Mouse (Mus musculus) urinary bladder, postnatal 25 days (tissue): ENCODE results near the gene Cox14.

Experiments used
- DNase-seq: peaks from one replicate; pipeline ENCODE4 v3.0.0; 2022; ENCODE audit warnings: low spot score

Gene Cox14

DNA sequence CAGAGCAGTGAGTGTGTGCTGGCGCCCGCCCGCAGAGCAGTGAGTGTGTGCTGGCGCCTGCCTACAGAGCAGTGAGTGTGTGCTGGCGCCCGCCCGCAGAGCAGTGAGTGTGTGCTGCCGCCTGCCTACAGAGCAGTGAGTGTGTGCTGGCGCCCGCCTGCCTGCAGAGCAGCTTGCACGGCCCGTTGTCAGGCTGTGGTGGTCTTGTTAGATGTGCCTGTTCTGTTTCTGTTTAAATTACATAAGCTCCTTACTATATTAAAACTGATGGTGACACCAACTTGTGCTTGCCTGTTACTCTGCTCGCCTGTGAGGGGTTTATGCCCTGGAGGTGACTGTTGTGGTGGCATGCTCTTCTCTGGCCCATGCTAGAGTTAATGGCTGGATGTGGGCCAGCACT, 17.2 kb upstream of the Cox14 start:
- no peak for DNase-seq

DNA sequence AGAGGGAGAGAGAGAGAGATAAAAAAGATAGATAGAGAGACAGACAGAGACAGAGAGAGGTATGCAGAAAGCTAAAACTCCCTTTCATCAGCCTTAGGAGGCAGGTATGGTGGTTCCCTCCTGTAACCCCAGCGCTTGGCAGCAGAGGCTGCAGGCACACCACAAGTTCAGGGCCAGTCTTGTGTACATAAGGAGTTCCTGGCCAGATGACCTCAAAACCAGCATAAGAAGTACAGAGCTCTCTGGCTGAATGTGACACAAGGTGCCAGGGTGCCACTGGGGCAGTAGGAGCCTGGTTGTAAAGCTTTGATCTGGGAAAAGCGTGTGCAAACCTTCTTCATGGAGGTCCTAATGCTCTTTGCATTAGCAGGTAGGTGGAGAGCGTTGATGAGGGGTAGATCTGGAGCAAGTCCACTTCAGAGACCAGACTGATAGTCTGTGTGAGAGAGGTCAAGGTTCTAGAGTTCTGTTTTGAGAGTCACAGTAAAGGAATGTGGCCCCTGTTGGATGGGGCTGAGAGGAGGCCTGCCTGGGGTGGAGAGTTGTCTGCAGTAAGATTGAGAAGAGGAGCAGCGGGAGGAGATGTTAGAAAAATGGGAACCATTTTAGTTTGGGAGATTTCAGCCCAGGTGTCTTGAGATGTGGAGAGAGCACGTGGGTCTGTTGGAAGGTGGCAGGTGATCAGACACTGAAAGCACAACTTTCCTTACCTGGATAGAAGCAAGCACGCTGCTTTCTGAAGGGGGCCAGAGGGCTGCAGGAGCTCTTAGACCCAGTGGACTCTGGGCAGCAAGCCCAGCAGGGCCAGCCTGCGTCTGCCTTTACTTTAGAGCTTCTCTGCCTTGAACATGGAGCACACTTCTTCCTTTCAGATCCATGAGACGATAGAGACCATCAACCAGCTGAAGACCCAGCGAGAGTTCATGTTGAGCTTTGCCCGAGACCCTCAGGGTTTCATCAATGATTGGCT, 14.9 kb upstream of the Cox14 start:
- no peak for DNase-seq

DNA sequence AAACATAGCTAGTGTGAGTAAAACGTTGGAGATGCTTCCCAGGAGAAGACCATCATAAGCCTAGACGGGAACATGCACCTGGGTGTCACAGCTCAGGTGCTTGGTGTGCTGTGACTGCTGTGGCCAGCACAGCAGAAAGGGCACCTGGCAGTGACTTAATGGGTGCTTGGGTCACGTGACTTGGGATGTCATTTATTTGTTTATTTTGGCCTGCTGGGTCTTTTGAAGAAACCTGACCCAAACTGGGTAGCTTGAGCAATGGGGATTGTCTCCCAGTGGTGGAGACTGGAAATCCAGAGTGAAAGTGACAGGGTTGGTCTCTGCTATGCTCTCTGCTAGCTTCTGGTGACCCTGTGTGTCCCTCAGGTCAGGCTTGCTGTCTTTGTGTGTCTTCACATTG, 13.9 kb upstream of the Cox14 start:
- DNase-seq: no peak

DNA sequence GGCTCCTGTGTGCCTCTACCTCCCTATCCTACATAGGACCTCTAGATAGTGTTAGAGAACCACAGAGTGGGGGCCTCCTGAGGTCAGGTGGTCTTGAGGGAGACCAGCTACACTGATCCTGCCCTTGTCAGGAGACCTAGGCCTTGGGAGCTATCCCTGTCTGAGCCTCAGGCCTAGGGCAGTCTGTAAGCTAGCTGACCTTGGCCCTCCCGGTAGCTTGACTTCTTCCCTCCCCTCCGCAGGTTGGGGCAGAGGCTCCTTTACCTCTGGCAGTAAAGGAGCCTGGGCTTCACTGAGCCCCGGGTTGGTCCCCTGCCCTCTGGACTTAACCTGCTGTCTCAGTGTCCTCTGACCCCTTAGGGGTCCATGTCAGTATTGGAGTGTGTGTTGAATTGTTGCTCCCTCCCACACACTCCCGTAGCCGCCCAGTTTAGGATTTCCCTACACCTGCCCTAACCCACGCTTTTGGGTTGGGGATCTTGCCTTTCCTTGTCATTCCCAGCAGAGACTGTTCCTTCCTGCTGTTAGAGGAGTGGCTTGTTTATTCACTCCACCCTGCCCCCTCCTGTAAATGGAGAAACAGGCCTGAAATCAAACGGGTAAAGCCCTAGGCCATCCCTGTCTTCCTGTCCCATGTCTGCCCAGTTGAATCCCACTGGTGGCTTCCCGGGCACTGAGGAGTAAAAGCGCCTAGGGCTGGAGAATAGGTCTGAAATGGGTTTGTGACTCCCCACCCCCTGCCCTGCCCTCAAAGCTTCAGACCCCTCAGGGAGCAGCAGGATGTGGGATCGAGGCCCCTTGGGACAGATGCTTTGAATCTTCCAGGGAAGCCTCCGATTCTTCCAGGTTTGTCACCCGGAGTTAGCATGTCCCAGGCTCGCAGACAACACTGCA, 12.5 kb upstream of the Cox14 start:
- no peak for DNase-seq

DNA sequence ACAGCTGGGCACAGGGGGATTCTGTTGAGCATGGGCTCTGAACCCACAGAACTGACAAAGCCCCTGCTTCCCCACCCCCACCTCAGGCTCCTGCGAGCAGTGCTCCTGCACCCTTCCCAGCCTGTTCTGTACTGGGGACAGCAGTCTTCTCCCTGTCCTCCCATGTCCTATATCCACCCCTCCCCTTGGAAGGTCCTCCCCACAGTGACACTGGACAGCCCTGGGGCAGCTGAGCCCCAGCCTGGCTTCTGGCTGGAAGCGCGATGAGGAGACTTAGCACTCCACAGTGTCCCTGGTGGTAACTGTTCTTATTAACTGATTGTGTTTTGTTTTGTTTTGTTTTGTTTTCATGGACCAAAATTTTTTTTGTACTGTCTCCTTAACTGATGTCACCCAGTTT, 11.8 kb upstream of the Cox14 start:
- no peak for DNase-seq

DNA sequence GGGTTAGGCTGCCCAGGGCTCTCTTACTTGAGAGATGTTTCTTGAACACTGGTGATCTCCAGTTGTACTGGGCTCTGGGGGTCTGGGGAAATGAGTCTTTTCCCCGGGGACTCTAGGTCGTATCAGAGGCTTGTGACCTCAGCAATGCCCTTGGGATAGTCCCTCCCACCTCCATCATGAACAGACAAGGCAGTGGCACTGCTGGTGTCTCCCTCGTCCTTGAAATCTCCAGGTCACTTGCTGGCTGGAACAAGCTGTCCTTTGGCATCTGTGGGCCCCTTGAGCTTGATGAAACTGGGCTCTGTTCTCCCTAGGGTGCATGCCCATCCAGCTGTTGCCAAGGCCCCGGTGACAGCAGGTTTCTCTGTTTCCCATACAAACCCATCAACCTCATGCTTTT, 11.2 kb upstream of the Cox14 start:
- DNase-seq: no peak

DNA sequence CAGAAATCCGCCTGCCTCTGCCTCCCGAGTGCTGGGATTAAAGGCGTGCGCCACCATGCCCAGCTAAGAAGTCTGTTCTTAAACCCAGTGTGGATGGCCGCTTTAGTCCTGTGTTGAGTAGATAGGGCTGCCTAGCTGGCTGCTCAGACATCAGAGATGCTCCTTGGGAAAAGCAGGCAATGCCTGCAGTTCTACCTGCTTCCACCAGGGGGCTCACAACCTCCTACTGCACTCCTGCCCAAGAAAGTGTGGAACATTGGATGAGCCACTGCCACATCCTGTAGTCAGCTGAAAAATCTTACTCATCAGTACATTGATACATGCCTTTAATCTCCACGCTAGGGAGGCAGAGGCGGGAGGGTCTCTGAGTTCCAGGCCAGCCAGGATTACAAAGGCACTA, 10.6 kb upstream of the Cox14 start:
- peak; percentile 50 for DNase-seq

DNA sequence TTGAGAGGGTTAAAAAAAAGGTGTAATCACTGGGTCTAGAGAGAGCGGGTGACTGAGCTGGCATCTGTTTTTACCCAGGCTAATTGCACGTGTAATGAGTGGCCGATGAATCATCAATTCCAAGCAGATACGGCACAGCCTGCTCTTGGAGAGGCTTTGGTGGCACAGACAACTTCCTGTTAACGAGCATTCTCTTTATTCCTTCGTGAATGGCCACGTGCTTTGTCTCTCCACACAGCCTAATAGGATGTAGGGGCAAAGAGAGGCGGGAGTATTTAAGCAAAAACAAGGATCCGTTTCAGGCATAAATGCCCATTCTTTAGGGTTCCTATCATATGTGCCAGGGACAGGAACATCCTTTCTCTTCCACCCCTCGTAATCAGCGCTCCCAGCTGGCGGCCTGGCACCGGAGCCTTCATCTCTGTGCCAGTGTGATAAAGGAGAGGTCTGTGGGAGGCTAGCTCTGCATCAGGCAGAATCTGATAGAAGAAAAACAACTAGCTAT, 10.0 kb upstream of the Cox14 start:
- DNase-seq: no peak

DNA sequence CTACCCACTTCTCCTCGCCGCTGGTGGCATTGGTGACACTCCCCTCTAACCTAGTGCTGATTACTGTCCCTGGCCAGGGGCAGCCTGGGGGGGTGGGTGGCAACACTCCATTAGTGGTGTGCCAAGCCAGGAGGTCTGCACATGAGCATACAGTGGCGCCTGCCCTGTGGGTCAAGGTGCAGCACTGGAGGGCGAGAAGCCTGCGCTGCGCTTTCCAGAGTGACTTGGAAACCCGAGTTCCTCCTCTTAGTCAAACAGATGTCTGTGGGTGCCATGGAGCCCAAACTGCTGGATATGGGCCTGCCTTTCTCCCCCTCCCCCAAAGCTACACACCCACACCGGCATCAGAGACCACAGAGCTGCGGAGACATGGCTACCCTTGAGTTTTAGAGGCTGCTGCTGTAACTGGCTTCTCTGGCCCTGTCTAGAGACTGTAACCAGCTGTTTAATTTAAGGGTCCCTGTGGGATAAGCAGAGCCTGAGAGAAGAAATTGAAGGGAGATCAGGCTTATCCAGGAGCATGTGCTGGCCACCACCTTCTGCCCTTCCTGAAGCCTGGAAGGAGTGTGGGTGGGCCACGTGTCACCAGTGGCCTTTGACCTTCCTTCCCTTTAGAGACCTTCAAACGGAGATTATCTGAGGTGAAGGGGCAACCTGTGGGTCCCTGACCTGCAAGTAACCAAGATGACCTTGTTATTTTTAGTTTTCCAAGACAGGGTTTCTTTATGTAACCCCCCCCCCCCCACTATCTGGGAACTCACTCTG, 9.3 kb upstream of the Cox14 start:
- no peak for DNase-seq

DNA sequence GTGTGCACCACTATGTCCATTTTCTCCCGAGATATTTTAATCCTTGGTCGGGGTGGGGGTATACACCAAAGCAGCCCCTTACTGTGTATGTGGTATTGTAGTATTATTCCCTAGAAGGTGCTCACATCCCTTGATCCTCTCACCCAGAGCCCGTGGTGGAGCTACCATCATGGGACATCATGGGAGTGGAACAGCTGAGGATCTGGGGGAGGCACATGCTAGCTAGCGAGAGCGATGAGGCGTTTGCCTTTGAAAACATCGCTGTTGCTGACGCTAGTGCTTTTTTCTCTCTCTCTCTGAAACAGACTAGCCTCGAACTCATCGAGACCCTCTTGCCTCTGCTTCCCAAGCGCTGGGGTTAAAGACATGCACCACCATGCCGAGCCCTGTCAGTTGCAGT, 8.6 kb upstream of the Cox14 start:
- DNase-seq: no peak

DNA sequence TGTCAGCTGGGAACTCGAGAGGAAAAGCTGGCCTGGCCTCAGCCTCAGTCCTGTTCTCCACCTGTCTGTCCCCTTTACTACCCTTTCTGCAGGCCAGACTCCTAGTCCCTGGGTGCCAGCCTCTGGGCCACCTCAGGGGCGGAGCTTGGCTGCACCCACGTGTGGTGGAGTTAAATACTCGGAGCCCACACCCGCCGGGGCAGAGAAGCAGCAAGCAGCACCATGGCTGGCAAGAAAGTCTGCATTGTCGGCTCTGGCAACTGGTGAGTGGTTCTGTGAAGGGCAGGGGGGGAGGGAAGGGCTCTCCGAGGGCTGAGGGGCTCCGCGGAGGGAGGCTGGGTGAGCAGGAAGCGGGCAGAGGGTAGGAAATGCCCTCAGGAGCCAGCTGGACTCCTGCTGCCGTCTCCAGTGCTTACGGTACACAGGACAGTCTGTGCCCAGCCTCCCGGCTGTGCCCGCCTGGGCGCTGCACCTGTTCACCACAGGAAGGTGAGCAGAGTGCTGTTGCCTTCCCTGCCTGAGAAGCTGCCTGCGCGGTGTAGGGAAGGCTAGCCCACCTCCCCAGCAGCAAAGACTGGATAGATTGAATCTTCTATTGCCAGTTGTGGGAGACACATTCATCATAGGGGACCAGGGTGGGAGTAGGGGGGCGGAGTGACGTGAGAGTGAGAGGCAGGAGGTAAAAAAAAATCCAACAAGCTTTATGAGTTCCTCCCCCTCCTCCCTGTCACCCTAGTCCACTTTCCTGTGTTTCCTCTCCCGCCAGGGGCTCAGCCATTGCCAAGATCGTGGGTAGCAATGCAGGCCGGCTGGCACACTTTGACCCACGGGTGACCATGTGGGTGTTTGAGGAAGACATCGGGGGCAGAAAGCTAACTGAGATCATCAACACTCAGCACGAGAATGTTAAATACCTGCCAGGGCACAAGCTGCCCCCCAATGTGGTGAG, 7.8 kb upstream of the Cox14 start, which contains the start of gene Gpd1:
Gene Gpd1, plus strand, starts transcription at position 130 of the 949 bp plus-strand sequence.
- DNase-seq: no peak

DNA sequence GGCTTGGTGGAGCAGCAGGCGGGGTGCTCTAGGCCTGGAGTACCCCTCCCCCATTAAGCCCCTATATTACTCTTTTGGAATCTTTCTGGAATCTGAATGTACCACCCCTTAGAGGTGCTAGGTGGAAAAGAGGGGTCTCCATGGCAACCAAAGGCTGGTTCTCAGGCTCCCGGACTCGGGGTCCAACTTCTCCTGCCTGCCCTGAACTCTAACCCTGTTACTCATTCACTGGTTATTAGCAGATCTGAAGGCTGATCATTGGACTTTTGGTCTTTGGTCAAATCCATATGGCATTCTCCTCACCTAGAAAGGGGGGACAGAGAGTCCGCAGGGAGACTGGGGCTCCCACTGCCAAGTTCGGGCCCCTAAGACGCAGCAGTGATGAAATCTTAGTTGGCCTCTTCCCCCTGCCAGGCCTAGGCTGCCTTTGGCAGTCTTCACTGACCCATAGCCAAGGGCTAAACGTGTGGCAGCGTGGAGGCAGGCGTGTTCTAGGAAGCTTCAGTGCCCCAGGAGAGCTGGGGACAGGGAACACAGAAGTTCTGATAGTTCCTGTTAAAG, 6.9 kb upstream of the Cox14 start:
- no peak for DNase-seq

DNA sequence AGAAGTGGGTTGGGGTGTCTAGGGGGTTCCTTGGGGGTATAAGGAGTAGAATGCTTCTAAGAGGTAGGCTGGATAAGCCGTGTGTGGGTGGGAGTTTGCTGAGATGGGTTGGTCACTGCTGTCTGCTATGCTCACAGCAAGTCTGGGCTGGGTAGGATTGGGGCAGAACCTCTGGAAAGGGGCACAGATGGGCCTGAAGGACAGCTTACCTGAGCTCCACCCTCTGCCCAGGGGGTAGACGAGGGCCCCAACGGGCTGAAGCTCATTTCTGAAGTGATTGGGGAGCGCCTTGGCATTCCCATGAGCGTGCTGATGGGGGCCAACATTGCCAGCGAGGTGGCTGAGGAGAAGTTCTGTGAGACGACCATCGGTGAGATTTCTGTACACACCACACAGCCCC, 5.6 kb upstream of the Cox14 start:
- DNase-seq: no peak

DNA sequence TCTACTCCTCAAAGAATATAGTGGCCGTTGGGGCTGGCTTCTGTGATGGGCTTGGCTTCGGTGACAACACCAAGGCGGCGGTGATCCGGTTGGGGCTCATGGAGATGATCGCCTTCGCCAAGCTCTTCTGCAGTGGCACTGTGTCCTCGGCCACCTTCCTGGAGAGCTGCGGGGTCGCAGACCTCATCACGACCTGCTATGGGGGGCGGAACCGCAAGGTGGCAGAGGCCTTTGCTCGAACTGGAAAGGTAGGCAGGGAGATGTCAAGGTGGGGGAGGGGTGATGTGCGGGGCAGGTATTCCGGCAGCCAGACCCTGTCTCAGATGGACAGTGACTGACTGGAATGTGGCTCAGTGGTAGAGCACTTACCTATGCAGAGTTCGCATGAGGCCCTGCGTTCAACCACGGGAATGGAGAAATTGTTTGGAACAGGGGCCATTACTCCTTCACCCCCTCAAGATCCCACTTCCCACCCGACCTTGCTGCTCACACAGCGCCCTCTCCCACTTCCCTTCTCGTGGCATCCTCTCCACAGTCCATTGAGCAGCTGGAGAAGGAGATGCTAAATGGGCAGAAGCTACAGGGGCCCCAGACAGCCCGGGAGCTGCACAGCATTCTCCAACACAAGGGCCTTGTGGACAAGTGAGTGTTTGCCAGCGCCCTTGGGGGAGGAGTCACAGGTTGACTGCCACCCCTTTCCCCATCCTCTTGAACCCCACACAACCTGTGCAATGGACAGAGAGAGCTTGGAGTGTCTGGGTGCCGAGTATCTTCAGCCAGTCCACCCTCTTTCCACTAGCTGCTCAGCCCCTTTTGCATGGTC, 3.3 kb upstream of the Cox14 start:
- DNase-seq: no peak

DNA sequence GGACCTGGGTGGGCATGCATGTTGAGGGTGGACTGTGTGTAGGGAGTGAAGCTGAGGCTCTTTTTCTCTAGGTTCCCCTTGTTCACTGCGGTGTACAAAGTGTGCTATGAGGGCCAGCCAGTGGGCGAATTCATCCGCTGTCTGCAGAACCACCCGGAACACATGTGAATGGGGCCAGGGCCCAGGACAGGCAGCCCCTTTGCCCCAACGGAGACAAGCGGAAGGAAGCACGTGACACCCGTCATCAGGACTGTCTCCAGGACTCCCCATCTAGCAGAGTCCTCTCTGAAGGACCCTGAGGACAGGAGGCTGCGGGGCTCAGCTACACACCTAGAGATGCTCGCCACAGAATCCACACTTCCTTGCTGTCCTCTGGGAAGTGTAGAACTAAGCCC, 2.3 kb upstream of the Cox14 start:
- DNase-seq: no peak

DNA sequence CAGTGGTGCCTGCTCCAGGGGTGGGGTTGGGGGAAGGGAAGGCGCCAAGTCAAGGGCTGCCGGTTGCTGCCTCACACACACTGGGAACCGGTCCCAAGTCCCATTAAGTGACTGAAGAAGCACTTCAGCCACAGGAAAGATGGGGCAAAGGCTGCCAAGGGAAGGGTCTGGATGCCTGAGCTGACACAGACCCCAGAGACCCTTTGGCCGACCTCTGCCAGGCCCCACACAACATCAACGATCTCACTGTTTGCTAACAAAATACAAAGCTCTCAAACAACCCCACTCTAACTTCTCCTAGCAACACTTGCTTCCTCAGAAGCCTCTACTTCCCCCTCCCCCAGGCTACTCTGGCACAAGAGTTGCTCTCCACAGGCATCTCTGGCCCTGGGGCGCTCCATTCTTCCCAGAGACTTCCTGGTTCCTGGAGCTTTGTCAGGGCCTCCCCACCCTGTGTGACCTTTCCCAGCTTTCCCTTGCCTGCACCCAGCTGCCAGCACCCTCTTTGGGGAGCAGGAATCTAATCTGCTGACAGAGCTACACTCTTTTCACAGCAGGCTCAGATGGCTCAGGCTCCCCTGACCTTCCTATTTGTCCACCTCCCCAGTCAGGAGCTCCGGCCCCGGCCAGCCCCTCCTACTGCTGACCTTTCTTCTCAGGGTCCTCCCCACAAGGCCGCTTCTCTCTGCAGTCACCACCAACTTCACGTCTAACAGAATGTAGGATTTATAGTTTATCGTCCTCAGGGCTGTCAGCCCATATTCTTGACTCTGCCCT, 1.7 kb upstream of the Cox14 start:
- no peak for DNase-seq

DNA sequence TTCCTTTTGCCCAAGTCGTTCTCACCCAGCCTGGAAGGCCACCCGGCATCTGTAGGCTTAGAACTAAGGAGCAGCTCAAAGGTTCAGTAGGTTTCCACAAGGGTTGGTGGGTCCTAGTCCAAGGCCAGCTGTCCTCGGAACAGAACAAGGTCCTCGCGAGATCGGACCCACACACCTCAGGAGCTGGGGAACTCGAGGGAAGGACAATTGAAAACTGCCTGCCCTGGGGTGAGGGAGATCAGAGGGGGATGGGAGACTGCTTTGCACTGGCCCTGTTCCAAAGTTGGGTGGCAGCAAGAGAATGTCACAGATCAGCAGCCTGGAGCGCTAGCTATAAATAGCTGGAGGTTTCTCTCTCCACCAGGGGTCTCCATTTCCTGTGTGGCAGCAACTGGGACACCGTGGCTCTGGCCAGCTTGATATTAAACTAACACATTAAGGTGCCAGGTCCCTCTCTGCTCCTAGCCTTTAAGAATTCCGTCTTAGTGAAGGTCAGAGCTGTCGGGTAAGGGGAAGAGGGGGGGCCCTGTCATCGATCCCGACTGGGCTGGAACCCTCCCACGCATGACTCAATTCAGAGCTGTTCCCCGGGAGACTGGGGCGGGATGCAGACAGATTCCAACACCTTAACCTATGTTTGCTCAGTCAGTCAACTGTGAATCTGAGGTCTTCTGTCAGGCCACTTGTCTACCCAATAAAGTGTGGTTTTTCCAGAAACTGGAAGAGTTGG, 961 bp upstream of the Cox14 start:
- DNase-seq: peak; percentile 51

DNA sequence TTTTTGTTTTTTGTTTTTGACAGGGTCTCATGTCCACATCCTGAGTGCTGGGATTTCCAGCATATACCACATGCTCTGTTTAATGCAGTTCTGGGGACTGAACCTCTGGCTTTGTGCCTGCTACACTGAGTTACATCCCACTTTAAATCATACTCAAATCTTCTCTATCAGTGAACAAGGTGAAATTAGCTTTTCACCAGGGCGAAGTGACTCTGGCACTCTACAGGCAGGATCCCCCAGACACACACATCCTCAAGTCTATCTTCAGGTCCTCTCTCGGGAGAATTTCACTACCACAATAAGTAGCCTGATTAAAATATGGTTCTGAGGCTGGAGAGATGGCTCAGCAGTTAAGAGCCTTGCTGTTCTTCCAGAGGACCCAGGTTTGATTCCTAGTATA, 1.1 kb downstream of the Cox14 start:
- no peak for DNase-seq
